Mouse (Mus musculus): Measurements from ENCODE around the gene Myo1h. TPM values are rescaled to one million over a fixed set of nuclear protein-coding genes. Genes with fewer than 3 reads are reported as not detected.

Gene Myo1h
- polyA plus RNA-seq, 1 experiment: 0.88 TPM

DNA sequence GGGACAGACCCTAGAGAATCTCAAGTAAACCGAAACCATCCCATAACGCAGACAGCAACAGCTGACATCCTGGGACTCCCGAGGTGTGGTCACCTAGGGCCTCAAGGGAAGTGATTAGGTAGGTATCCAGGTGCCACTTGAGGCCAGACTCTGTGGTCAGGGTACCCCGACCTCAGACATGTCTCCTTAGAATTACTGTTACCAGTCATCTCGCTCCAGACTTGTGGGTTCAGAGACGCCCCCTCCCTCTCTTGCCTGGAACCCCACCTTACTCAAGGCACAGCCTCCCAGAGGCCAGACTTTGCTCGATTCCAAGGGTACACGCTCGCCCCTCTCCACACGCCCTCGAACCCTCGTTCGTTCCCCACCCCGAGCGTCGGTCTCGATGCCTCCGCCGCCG lies 90.8 kb downstream of the Myo1h start:
- no peak for DNase-seq (ENCODE audit: low read depth, low spot score)
- WGBS: 1% methylated on average over 20 of the region's 20 CpGs

DNA sequence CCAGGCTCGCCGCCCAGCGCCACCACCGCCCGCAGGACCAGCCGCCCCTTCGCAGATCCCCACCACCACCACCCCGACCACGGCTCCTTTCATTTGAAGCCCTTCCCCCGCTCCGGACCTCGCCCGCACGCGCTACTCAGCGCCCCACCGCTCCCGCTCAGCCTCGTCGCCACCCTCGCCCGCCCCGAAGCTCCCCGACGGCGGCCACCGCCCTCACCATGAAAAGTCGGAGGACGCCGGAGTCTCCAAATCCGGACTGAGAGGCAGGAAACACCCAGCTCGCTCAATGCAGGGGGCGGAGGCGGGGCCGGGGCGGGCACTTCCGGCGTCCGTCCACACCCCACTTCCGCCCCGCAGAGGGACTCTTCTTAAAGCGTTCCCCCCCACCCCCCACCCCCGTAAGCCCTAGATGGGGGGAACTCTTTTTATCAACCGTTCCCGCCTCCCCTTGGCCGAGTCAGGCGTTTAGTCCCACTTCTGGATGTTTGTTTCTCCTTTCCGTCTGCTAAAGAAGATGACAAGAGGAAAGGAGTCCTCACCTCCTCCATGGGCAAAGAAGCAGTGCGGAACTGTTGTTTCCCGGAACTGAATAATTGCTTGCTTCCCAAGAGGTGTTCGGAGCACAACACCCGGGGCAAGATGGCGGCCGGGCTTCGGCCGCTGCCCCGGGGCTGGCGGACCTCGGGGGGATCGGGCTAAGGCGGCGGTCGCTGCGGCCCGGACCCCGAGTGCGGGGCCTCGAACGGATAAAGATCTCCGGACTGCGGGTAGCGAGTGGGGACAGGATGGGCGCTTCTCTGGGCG lies 91.4 kb downstream of the Myo1h start, which contains the start of the genes Kctd10 and Ube3b:
Kctd10 (minus strand) TSS at position 300 of the 804 bp plus-strand sequence.
Ube3b (plus strand) TSS at position 399 of the 804 bp plus-strand sequence.
- DNase-seq (ENCODE audit: low read depth, low spot score): no peak
- under 1% methylated on average over 74 of the region's 74 CpGs for WGBS

DNA sequence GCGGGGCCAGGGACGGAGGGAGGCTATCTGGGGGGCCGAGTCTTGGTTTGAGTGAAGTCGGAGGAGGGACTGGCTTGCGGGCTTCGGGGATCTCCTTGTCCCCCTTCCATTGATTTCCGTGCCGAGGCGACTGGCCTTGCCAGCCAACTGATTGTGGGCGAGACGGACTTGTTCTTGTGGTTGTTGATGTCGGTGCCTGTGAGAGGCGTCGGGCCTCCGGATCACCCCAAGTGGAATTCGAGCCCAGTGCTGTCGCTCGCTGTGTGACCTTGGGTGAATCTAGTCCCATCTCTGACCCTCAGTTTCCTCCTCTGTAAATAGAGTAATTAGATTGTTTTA lies 92.0 kb downstream of the Myo1h start:
- DNase-seq (ENCODE audit: low read depth, low spot score): no peak
- under 1% methylated on average over 18 of the region's 18 CpGs for WGBS

DNA sequence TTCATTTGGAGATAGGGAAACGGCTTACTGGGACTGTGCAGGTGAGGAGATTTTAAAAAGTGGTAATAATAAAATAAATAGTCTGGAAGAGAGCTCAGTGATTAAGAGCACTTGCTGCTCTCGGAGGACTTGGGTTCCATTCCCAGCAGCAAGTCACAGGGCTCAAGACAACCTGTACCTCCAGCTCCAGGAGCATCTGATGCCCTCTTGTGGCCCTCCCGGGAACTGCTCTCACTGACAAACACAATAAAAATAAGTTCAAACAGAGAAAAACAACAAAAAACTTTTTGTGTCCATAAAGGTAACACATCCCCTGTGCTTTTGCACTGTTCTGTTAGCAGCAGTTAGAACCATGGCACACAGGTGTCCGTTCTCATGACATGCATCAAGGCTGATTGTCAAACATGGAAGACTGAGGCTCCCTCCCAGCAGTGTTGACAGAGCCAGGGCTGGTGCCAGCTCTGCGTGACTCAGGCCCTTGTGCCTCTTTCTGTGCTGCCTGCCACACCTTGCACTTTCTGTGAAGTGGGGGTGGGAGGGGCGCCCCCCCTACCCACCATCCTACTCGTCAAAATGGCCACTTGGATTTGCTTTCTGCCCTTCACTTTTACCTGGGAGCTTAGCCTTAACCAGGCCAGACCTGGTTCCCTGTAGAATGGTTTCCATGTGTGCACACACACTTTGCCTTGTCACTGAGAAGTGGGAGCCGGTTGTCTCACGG lies 94.4 kb downstream of the Myo1h start:
- no peak for DNase-seq (ENCODE audit: low read depth, low spot score)
- WGBS: 71% methylated on average over 9 of the region's 9 CpGs

DNA sequence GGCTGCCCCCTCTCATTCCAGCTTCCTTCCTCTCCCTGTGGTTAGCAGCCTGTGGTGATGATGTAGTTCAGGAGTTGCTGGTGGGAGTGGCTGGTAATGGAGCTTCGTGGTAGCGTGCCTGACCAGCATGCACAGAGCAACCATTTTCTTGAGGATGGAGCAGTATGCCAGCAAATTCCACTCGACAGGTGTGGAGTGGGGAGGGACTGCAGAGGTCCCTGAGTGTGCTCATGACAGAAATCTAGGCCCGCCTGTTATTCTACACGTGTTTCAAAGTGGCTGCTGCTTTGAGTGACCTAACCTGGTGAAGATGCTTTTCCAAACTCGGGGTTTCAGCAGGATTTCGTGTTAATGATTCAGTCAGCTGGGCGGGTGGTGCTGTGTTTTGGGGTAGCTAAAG lies 95.5 kb downstream of the Myo1h start:
- no peak for DNase-seq (ENCODE audit: low read depth, low spot score)
- WGBS: 87% methylated on average over 8 of the region's 8 CpGs

DNA sequence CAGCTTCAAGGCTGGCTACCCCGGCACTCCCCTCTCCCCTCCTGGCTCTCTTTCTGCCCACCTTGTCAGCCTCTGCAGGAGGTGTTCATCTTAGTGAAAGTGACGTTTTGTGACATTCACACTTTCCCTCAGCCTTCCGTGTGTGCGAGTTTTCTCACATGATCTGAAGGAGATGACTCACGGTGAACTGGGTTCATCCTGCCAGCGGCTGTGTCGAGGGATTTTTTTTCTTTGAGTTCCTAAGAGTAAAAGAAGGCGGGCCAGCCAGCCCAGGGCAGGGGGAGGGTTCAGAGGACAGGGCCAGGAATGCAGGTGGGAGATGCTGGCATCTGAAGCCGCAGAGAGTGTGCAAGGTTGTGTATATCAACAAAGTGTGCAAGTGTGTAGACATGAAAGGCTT lies 104.2 kb downstream of the Myo1h start:
- no peak for DNase-seq (ENCODE audit: low read depth, low spot score)
- 76% methylated on average over 9 of the region's 9 CpGs for WGBS

DNA sequence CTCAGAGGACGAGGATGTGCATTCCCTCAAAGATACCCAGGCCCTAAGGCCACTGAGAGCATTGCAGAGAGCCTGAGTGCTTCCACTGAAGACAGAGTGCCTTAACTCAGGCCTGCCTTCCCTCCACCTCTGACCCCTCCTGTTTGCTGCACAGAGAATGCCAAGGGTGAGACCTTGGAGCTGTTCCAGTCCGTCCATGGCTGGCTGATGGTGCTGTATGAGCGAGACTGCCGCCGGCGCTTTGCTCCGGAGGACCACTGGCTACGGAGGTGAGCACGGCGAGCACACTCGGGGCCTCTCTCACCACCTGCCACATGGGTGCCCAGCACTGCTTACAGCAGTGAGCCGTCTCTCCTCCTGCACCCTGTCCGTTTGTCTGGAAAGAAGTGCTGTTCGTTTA lies 117.6 kb downstream of the Myo1h start:
- no peak for DNase-seq (ENCODE audit: low read depth, low spot score)
- 92% methylated on average over 14 of the region's 14 CpGs for WGBS

DNA sequence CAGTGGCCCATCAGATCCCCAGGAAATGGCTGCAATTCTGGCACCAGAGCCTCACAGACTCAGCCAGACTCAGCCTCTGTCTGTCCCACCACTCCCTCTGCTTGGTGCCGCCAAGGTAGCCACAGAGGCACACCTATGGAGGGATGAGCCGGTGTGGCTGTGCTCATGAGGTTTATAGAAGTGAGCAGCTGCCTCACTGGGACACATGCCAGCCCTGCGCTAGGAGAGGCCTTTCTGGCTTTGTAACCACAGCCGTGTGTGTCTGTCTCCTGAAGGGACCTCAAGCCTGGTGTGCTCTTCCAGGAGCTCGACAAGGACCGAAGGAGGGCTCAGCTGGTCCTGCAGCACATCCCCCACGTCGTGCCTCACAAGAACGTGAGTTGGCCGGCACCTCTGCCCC lies 118.3 kb downstream of the Myo1h start:
- DNase-seq (ENCODE audit: low read depth, low spot score): no peak
- WGBS: 55% methylated on average over 10 of the region's 10 CpGs

DNA sequence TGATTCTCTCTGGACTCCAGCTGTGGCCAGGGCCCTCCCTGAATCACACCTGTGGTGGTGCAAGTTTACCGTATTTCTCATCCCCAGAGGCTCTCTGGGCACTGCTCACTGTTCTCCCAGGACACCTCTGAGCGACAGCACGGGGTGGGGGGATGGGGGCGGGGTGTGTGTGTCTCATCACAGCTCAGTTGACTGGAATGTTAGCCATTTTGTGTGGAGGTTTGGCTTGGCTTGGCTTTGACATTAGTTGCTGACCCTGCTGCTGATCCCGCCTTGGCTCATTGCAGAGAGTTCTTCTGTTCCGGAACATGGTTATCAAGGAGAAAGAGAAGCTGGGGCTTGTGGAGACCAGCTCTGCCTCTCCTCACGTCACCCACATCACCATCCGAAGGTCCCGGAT lies 118.8 kb downstream of the Myo1h start:
- no peak for DNase-seq (ENCODE audit: low read depth, low spot score)
- WGBS: 91% methylated on average over 9 of the region's 9 CpGs

DNA sequence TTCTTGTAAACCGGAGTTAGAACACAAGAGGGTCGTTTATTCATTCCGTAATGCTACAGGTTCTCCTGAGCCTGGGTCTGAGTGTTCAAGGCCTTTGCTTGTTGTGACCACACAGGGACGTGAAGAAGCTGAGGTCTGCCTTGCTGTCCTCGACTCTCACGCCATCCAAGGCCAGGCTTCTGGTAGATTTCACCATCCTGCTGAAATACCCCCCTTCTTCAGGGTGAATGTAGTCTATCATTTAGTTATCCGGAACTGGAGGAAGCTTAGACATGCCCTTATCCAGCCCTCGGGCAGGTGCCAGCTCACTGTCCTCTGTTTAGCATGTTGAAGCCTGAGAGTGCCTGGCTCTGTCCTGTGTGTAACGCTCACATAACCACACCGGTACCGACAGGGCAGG lies 119.9 kb downstream of the Myo1h start:
- WGBS: 92% methylated on average over 11 of the region's 11 CpGs
- DNase-seq (ENCODE audit: low read depth, low spot score): no peak

DNA sequence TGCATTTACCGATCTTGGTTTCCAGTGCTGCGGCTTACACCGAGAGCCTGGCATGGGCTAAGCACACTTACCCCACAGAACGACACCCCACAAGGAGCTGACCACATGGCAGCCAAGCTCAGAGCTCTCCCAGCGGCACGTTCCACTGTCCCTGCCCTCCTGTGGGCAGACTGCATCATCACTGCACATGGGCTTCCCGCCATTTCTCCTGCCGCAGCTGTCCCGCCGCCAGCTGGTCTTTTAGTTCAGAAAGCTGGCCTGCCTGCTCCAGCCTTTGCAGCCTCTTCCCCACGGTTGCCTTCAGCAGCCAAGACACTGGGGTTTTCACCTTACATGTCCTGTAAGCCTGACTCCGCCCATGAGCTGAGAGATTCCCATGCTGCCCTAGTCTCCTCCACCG lies 121.5 kb downstream of the Myo1h start:
- 86% methylated on average over 13 of the region's 13 CpGs for WGBS
- DNase-seq (ENCODE audit: low read depth, low spot score): no peak

DNA sequence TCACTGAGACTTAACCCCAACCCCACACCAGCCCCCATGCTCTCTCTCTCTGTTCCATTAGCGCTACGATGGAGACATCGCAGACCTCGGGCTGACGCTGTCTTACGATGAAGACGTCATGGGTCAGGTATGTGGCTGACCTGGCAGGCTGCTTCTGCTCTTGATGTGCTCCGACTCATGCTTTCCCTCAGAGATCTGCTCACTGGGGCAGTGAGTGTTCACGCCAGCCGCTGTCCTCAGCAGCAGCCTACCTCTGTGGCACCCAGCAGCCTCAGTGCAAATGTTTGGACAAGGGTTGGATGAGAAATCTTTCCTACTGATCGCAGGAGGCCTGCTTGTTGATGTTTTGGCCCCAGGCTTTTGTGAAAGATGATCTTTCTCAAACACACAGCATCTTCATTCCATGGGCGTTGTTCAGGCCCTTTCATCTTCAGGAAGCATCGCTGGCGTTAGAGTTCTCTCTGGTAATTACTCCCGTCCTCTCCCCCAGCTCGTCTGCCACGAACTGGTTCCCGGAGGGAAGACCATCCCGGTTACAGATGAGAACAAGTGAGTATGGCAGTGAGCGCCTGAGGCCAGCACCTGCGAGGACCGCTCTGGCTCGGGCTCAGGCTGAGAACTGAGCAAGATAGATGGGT lies 123.5 kb downstream of the Myo1h start:
- DNase-seq (ENCODE audit: low read depth, low spot score): no peak
- 82% methylated on average over 23 of the region's 23 CpGs for WGBS

DNA sequence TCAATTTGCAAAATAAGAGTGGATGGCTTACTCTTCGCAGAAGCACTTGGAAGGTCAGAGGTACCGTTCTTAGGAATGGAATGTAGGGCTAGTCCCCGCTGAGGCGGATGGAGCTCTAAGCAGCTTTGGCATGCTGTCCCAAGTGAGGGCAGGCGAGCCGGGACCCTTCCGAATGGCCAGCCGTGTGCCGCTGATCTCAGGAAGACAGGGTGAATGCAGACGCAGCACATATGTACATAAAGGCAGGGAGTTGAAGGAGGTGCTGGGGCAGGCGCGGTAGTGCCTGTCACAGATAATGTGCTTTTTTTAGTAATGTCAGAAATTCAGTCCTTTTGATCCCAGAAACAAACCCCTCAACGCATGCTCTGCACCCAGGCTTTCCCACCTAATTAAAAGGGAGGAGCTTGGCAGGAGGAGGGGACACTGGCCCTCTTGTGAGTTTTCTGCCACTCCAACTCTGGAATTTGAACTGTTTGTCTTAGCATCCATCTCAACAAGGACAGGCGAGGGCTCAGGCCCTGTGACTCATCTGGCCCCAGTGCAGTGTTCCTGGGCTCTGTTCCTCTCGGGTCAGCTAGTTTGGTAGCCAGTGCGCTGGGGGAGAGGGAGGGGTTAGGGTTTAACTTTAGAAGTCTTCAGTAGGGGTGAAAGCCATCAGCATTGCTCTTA lies 124.2 kb downstream of the Myo1h start:
- WGBS: 75% methylated on average over 16 of the region's 16 CpGs
- no peak for DNase-seq (ENCODE audit: low read depth, low spot score)

Other genes starting within 250 kb of the Myo1h start
- 11.2 and 14.7 TPM in 2 replicates for gene Usp30, start 223.7 kb upstream of the Myo1h start, polyA plus RNA-seq (2012; rRNA removed)
- 0.33 and 0.38 TPM in 2 replicates for gene Svop, start 197.6 kb upstream of the Myo1h start, polyA plus RNA-seq (2012; rRNA removed)
- gene Alkbh2, start 160.9 kb upstream of the Myo1h start, polyA plus RNA-seq (2012; rRNA removed): 8.9 and 9.9 TPM in 2 replicates
- 10.5 and 11.7 TPM in 2 replicates for gene Ung, start 158.8 kb upstream of the Myo1h start, polyA plus RNA-seq (2012; rRNA removed)
- gene Acacb, start 142.6 kb upstream of the Myo1h start, polyA plus RNA-seq (2012; rRNA removed): 2.8 and 4.5 TPM in 2 replicates
- gene Foxn4, start 15.4 kb upstream of the Myo1h start, polyA plus RNA-seq (2012; rRNA removed): not detected in 2 replicates
- gene Kctd10, start 91.3 kb downstream of the Myo1h start, polyA plus RNA-seq (2012; rRNA removed): 90.7 and 109 TPM in 2 replicates
- 58.1 and 71.3 TPM in 2 replicates for gene Ube3b, start 91.4 kb downstream of the Myo1h start, polyA plus RNA-seq (2012; rRNA removed)
- 8.0 and 10.5 TPM in 2 replicates for gene Mmab, start 154.9 kb downstream of the Myo1h start, polyA plus RNA-seq (2012; rRNA removed)
- 42.3 and 43.1 TPM in 2 replicates for gene Mvk, start 155.1 kb downstream of the Myo1h start, polyA plus RNA-seq (2012; rRNA removed)

Measured in large intestine, adult 2 months (tissue).